Comparison of ENCODE assay signal across 9 mouse cellular contexts in the genomic region with DNA sequence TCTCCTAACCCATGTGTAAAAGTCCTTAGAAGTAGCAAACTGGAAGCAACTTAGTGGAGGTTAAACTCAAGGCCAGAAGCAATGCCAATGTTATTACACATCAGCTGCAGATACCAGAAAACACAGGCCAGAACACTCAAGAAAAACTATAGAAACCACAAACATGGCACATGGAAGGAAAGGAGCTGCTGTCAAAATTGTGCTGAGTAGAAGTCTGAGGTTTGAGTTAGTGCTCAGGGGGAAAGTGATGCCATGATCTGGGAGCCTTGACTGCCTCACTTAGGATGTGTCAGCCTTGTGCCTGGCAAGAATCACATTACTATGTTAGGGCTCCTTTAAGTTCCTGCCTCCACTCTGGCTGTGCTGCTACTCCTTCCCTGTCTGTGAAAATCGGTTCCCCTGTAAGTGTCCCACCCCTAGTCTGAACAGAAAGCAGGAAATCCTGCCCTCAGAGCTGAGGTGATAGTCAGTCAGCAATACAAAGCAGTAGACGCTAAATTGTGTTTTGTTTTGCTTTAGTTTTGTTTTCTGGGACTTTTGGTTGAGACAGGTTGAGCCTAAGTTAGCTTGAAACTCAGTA. TPM values are rescaled to one million over a fixed set of nuclear protein-coding genes. Genes with fewer than 3 reads are reported as not detected.
DNase-seq lines count a peak whose midpoint lies in the region; ATAC-seq and TF ChIP-seq lines count a peak whose summit lies in the region.
"Had no signal": no experiment of that assay in that cellular context is flagged by ENCODE, and none has a peak within 500 bp of the region (broad histone marks: within the 10 kb centered on the region; RNA-seq: fewer than 3 reads in every experiment).

No protein-coding gene starts in this region.

- H3K4me3 ChIP-seq in lung, embryonic 14.5 days (ENCODE audit: low read depth, low read length), result no peak overlapping the region
- no peak overlapping the region for H3K4me3 ChIP-seq in lung, adult 2 months (replicated peaks; ENCODE audit: extremely low read depth, low read depth, low read length)
- H3K4me3 ChIP-seq in heart, embryonic 11.5 days (ENCODE audit: low read depth, low read length), result no peak overlapping the region
- no peak overlapping the region for H3K4me3 ChIP-seq in kidney, embryonic 15.5 days (replicated peaks)
- H3K4me3 ChIP-seq in stomach, embryonic 15.5 days (replicated peaks), result no peak overlapping the region
- H3K4me3 ChIP-seq in midbrain, embryonic 16.5 days (ENCODE audit: low read depth, low read length), result no peak overlapping the region

- WGBS in lung, embryonic 14.5 days, result 27% methylated on average over 2 of the region's 2 CpGs
- 8% methylated on average over 2 of the region's 2 CpGs for WGBS in lung, adult 2 months
- 25% methylated on average over 2 of the region's 2 CpGs for WGBS in heart, embryonic 11.5 days (ENCODE audit: insufficient replicate concordance)
- 6% methylated on average over 2 of the region's 2 CpGs for WGBS in kidney, embryonic 15.5 days
- 24% methylated on average over 2 of the region's 2 CpGs for WGBS in stomach, embryonic 15.5 days
- WGBS in midbrain, embryonic 16.5 days, result 54% methylated on average over 2 of the region's 2 CpGs

- no peak for TF ChIP-seq CTCF in lung, embryonic 14.5 days (IDR thresholded peaks at IDR 0.05; ENCODE audit: low read depth)
- TF ChIP-seq CTCF in lung, adult 2 months (IDR thresholded peaks at IDR 0.05; ENCODE audit: insufficient read depth, low read length), result no peak

- 0 out of 2 replicates have a peak, but pooled peaks cover 3% of the 10 kb centered on the region for H3K4me1 ChIP-seq in lung, embryonic 14.5 days (ENCODE audit: insufficient read depth)
- peaks cover 7% of the 10 kb centered on the region for H3K4me1 ChIP-seq in lung, adult 2 months (ENCODE audit: control insufficient read depth, insufficient read depth, low read length)
- H3K4me1 ChIP-seq in heart, embryonic 11.5 days (ENCODE audit: control insufficient read depth, insufficient read depth, low read length), result peaks cover 3% of the 10 kb centered on the region
- peaks cover 20% of the 10 kb centered on the region for H3K4me1 ChIP-seq in kidney, embryonic 15.5 days
- no peaks in the 10 kb centered on the region for H3K4me1 ChIP-seq in stomach, embryonic 15.5 days
- peaks cover 11% of the 10 kb centered on the region for H3K4me1 ChIP-seq in midbrain, embryonic 16.5 days (ENCODE audit: control insufficient read depth, insufficient read depth, low read length)

- peak overlapping the region; percentile 12 for H3K27ac ChIP-seq in lung, embryonic 14.5 days (ENCODE audit: low read depth)
- H3K27ac ChIP-seq in heart, embryonic 11.5 days (ENCODE audit: low read depth, low read length), result peak overlapping the region; percentile 73
- peak overlapping the region; percentile 63 for H3K27ac ChIP-seq in kidney, embryonic 15.5 days
- H3K27ac ChIP-seq in stomach, embryonic 15.5 days, result peak overlapping the region; percentile 36; the same call in 1 of the 2 replicates
- no peak overlapping the region for H3K27ac ChIP-seq in midbrain, embryonic 16.5 days (ENCODE audit: low read length)
- H3K27ac ChIP-seq: macrophage had no signal

- no peak for TF ChIP-seq POLR2A in lung, adult 2 months (IDR thresholded peaks at IDR 0.05; ENCODE audit: borderline replicate concordance, extremely low read depth, low read depth, low read length)

- DNase-seq in lung, embryonic 14.5 days, result peak; percentile 15
- no peak for DNase-seq in lung, adult 2 months
- no peak for DNase-seq in urinary bladder, postnatal 36 days (ENCODE audit: low spot score in 2 of 2)
- DNase-seq in ovary, postnatal 14 days (ENCODE audit: low spot score), result no peak

- H3K4me2 ChIP-seq in lung, embryonic 14.5 days, result no peak overlapping the region
- peak overlapping the region; percentile 19; the same call in 1 of the 2 replicates for H3K4me2 ChIP-seq in heart, embryonic 11.5 days
- H3K4me2 ChIP-seq in kidney, embryonic 15.5 days, result 0 out of 2 replicates have a peak overlapping the region, but pooled peaks have one; percentile 12
- H3K4me2 ChIP-seq in stomach, embryonic 15.5 days, result no peak overlapping the region
- H3K4me2 ChIP-seq in midbrain, embryonic 16.5 days (ENCODE audit: low read length), result no peak overlapping the region

- no peak overlapping the region for H3K9ac ChIP-seq in lung, embryonic 14.5 days
- H3K9ac ChIP-seq in heart, embryonic 11.5 days (ENCODE audit: low read depth, low read length), result no peak overlapping the region
- no peak overlapping the region for H3K9ac ChIP-seq in kidney, embryonic 15.5 days
- no peak overlapping the region for H3K9ac ChIP-seq in stomach, embryonic 15.5 days
- no peak overlapping the region for H3K9ac ChIP-seq in midbrain, embryonic 16.5 days (ENCODE audit: low read depth, low read length)

- no peaks in the 10 kb centered on the region for H3K27me3 ChIP-seq in lung, embryonic 14.5 days (ENCODE audit: insufficient read depth, low read length)
- H3K27me3 ChIP-seq in heart, embryonic 11.5 days (ENCODE audit: control insufficient read depth, insufficient read depth, low read length), result no peaks in the 10 kb centered on the region
- H3K27me3 ChIP-seq in kidney, embryonic 15.5 days, result no peaks in the 10 kb centered on the region
- no peaks in the 10 kb centered on the region for H3K27me3 ChIP-seq in stomach, embryonic 15.5 days (replicated peaks)
- H3K27me3 ChIP-seq in midbrain, embryonic 16.5 days (ENCODE audit: control insufficient read depth, insufficient read depth, low read depth, low read length), result no peaks in the 10 kb centered on the region

- ATAC-seq in lung, embryonic 14.5 days (ENCODE audit: insufficient read depth), result no peak
- ATAC-seq in heart, embryonic 11.5 days (replicated peaks; ENCODE audit: insufficient number of reproducible peaks, low FRiP score, low TSS enrichment), result no peak
- no peak for ATAC-seq in kidney, embryonic 15.5 days (replicated peaks; ENCODE audit: low FRiP score)
- no peak for ATAC-seq in stomach, embryonic 15.5 days (ENCODE audit: insufficient read depth, low FRiP score, low read depth)
- no peak for ATAC-seq in midbrain, embryonic 16.5 days

- no peaks in the 10 kb centered on the region for H3K36me3 ChIP-seq in lung, embryonic 14.5 days (ENCODE audit: insufficient read depth)
- H3K36me3 ChIP-seq in heart, embryonic 11.5 days (ENCODE audit: control insufficient read depth, insufficient read depth, low read length), result no peaks in the 10 kb centered on the region
- H3K36me3 ChIP-seq in kidney, embryonic 15.5 days, result no peaks in the 10 kb centered on the region
- H3K36me3 ChIP-seq in stomach, embryonic 15.5 days, result no peaks in the 10 kb centered on the region
- no peaks in the 10 kb centered on the region for H3K36me3 ChIP-seq in midbrain, embryonic 16.5 days (ENCODE audit: control insufficient read depth, insufficient read depth, low read length)

- no peaks in the 10 kb centered on the region for H3K9me3 ChIP-seq in lung, embryonic 14.5 days (ENCODE audit: low read depth, low read length)
- H3K9me3 ChIP-seq in heart, embryonic 11.5 days (replicated peaks; ENCODE audit: control insufficient read depth, low read length), result no peaks in the 10 kb centered on the region
- no peaks in the 10 kb centered on the region for H3K9me3 ChIP-seq in kidney, embryonic 15.5 days (replicated peaks)
- no peaks in the 10 kb centered on the region for H3K9me3 ChIP-seq in stomach, embryonic 15.5 days
- H3K9me3 ChIP-seq in midbrain, embryonic 16.5 days (replicated peaks; ENCODE audit: control insufficient read depth, low read length, poor library complexity, severe bottlenecking), result no peaks in the 10 kb centered on the region

RNA-seq across cellular contexts. Expression of a gene that starts 3.1 kb away (rescaled TPM):
- 47.1 and 49.7 TPM in 2 replicates for polyA plus RNA-seq in lung, embryonic 14.5 days (2014; fragmentation: Nextera tagmentation; extraction: Ambion mirVana)
- polyA plus RNA-seq in lung, adult 2 months (2012; rRNA removed), result 3.6 and 4.6 TPM in 2 replicates
- 26.2 and 27.4 TPM in 2 replicates for polyA plus RNA-seq in heart, embryonic 11.5 days (2014; fragmentation: Nextera tagmentation; extraction: Ambion mirVana)
- 37.8 and 39.1 TPM in 2 replicates for polyA plus RNA-seq in kidney, embryonic 15.5 days (2015; fragmentation: Nextera tagmentation; extraction: Ambion mirVana)
- polyA plus RNA-seq in stomach, embryonic 15.5 days (2015; fragmentation: Nextera tagmentation; extraction: Ambion mirVana), result 33.6 and 34.0 TPM in 2 replicates
- 18.6 and 20.0 TPM in 2 replicates for polyA plus RNA-seq in midbrain, embryonic 16.5 days (2015; fragmentation: Nextera tagmentation; extraction: Ambion mirVana)

Comparison
In these comparisons a context has a peak if more than half of its experiments do, and no peak if none do; other contexts are left out.
1. H3K4me2 ChIP-seq: peak in heart, embryonic 11.5 days (single experiment) and kidney, embryonic 15.5 days (single experiment); none in lung, embryonic 14.5 days (single experiment), stomach, embryonic 15.5 days (single experiment) and midbrain, embryonic 16.5 days (single experiment).